Mouse (Mus musculus): ENCODE data around the gene Trpm2.
"Not testable (repeated sequence)": the region's sequence is repeated elsewhere in the genome, so short reads cannot be mapped to it uniquely, and the experiment has no call there.

The Trpm2 gene

DNA sequence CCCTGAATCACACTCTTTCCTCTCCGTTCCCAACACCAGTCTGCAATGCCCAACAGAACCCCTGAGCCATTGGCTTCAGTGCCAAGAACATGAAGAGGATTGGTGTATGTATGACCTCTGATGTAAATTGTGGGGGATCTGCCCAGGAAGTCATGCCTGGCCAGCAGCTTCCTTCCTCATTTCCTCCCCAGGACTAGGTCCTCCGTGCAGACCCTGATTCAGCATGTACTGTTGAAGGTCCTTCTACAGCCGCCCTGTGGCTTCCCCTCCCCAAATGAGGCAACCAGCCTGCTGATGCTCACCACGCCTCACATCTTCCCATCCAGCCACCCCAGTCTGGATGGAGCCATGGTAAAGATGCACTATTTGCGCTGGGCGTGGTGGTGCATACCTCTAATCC lies at the start of gene Trpm2:
Trpm2 (minus strand) TSS at position 83 of the 400 bp plus-strand sequence.
- DNase-seq, result no peak

DNA sequence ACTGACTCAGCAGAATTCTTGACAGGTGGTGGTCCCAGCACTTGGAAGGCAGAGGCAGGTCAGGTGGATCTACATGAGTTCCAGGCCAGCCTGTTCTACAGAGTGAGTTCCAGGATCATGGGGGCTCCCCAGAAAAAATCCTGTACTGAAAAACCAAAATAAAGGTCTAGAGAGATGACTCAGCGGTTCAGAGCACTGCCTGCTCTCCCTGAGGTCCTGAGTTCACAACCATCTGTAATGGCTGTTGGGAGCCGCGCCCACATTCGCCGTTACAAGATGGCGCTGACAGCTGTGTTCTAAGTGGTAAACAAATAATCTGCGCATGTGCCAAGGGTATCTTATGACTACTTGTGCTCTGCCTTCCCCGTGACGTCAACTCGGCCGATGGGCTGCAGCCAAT lies 49.6 kb upstream of the Trpm2 start:
- not testable (repeated sequence) for DNase-seq

DNA sequence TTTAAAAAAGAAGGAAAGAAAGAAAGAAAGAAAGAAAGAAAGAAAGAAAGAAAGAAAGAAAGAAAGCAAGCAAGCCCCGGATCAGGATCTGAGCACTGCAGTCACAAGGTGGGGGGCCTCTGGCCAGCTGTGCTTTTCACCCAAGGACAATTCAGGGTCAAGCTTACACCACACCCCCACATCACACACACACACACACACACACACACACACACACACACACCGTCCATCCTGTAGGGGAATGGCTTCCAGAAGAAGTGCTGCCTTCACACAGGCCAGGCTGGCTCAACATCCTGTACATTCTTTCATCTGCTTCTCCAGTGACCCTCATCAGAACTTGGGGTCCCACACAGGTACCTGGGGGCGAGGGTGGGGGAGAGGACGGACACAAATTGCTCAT lies 48.9 kb upstream of the Trpm2 start:
- no peak for DNase-seq

DNA sequence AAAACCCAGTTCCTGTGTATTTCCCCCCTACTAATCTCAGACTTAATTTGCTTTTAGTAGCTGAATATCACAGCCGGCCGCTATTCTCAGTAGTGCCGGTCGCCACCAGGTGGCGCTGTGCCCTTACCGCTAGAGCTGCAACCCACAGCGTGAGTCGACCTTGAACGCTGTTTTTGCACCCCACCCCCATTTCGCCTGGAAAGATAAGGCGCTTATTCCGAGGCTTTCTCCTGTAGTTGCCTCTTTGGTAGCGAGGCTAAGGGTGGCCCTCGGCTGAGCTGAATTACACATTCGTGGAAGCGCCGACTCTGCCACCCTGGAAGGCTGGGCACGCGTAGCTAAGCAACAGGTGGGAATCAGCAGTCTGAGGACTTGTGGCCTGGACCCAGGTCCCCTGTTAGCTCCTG lies 48.4 kb upstream of the Trpm2 start:
- DNase-seq, result peak; percentile 90 to 93

DNA sequence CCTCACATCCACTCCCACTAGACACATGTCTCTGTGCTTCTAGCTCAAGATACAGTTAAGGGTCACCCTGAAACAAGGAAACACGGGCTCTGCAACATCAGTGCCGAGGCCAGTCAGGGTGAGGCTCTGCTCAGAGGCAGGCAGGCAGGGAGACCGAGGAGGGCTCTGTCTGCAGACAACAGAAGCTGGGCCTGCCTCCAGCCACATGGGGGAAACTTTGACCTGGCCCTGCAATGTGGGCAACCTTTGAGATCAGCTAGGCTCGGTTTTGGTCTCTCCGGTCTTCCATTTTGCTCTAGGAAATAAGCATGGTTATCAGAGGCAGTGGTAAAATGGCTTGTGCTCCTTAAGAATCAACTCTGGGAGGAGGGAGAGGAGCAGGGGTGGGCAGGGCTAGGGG lies 46.0 kb upstream of the Trpm2 start:
- no peak for DNase-seq

DNA sequence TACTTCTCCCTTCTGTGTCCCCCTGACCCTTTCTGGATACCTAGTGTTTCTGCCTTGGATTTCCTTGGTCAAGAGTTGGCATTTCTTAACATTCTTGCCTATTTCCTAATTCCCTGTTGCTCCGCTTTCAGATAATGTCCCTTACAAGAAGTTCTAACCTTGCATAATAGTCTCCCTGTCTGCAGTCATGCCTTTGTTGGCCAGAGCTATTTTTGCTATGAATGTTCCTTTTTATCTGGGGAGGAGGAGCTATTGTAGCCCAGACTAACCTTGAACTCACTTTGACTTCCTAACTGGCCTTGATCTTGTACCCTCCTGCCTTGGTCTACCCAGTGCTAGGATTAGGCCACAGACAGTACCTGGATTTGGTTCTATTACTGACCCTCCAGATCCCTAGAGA lies 45.1 kb upstream of the Trpm2 start:
- no peak for DNase-seq

DNA sequence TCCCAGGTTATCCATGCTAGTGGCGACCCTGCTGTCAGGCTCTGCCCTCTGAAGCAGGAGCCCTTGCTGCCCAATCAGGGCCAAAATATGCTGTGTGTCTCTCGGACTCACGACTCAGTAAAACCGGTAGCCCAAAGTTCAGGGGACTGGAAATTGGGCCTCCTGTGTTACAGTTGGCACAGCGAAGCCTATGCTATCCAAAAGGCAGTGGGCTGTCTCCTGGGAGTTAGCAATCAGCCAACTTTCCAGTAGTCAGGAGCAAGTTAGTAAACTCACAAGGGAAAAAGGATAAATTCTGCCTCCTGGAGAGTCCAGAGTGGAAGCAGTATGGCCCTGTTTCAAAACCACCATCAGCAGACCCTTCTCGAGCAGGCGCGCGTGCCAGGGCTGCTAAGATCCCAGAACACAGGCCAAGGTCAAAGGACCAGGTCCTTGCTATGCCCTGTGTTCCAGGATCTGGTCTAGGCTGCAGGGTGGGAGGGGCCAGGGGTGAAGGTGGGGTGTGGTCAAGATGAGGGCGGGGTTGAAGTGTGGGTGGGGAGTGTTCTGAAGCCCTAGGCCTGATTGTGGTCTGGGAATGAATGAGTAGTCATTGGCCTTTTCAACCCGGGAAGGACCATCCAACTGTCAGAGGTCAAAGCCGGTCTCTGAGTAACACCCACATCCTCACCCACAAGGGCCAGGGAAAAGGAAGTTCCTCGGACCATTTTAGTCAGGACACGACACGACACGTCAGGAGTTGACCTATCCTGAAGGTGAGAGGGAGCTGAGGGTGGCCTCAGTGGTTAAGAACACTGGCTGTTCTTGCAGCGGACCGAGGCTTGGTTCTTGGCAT lies 42.5 kb upstream of the Trpm2 start:
- no peak for DNase-seq

DNA sequence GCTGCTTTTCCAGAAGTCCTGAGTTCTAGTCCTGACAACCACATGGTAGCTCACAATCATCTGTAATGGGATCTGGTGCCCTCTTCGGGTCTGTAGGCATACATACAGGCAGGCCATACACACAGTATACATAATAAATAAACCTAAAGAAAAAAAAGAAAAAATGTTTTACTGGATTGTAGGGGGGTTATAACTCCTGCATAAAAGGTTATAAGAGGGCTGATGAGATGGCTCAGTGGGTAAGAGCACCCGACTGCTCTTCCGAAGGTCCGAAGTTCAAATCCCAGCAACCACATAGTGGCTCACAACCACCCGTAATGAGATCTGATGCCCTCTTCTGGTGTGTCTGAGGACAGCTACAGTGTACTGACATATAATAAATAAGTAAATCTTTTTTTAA lies 40.8 kb upstream of the Trpm2 start:
- not testable (repeated sequence) for DNase-seq

DNA sequence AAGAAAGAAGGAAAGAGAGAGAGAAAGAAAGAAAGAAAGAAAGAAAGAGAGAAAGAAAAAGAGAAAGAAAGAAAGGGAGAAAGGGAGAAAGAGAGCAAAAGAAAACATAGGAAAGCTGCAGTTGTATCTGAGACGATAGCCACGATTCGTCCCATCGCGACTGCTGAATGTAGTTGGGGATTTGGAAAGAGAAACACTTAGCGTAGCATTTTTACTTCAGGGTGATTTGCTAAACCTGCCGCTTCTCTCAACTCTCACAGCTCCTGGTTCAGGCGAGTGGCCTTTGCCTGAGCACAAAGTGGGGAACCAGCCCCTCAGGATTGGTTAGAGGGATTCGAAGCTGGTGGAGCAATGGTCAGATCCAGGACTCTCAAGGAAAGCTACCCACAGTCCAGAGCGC lies 40.0 kb upstream of the Trpm2 start:
- no peak for DNase-seq

DNA sequence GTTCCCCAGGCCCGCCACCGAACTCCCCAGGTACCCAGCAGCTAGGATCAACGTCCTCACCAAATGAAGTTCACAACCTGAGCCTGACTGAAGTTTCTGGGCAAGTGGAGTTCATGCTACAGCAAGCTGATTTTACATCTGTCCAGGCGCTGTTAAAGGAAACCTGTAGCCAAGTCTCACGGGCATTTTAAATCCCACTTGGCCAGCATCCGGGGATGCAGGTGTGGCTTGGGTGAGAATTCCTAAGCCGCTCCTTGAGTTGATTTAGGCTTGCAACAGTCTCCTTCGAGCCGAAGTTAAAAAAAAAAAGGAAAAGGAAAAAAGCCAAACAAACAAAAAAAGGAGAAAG lies 39.6 kb upstream of the Trpm2 start, which contains the start of gene Pfkl:
Pfkl (minus strand) TSS at position 139 of the 349 bp plus-strand sequence.
- DNase-seq, result no peak

DNA sequence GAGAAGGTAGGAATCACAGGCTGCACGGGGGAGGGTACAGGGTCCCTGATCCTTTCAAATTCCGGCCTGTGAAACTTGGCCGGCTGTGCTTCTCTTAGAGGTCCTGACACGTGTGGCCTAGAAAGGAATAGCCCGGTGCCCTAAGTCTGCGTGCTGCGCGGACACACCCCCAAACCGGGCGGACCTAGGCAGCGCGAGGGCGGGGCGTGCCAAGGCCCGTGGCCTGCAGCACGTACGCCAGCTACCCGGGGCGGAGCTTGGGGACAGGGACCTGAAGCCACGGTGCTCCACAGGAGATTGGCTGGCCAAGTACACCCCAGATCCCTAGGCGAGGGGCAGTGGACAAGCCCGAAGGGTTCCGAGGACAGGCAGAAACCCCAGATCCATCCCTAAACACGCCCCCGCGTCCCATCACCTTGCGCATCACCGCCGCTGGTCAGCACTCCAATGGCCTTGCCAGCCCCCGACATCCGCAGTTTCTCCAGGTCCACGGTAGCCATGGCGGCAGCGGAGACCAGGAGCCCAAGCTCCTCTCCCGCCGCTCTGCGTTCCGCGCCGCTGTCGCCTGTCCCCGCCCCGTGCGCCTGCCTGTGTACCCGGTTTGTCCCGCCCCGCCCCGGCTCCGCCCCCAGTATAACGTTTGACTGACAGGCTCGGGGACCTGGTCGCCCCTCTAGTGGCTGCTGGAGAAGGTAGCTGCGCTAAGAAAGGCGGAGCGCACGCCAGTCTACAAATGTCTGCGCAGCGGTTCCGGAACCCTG lies 39.0 kb upstream of the Trpm2 start:
- DNase-seq, result peak; percentile 96 to 97

DNA sequence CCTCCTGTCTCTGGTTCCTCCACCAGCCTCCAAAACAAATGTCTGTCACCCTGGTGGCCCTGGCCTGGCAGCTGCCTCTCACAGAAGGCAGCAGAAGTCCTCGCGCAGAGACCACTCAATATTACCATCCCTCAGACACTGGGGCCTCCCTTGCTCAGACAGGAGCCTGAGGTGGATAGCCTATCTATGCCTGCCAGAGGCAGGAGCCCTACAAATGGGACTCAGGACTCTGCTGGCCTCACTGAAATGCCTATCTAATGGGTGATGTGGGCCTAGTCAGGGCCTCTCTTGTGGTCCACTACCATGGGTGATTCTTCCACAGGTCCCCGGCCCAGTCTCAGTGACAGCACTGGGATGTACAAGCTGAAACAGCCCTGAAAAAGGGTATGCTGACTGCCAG lies 37.8 kb upstream of the Trpm2 start:
- no peak for DNase-seq

DNA sequence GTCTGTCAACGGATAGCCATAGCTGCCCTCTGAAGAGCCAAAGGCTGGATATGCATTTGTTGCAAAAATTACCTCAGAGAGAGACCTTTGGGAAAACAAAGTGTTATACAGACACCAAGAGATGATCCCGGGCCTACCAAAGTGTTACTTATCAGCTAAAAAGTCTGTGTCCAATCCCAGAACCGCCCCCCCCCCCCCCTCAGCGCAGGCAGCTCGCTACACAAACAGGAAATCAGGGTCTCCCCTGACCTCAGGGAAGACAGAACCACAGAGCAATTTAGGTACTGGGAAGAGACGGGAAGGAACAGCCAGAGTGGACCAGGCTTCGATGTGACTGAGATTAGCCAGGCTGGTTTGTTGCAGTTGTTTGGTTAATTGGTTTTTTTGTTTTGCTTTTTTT lies 36.8 kb upstream of the Trpm2 start:
- no peak for DNase-seq

DNA sequence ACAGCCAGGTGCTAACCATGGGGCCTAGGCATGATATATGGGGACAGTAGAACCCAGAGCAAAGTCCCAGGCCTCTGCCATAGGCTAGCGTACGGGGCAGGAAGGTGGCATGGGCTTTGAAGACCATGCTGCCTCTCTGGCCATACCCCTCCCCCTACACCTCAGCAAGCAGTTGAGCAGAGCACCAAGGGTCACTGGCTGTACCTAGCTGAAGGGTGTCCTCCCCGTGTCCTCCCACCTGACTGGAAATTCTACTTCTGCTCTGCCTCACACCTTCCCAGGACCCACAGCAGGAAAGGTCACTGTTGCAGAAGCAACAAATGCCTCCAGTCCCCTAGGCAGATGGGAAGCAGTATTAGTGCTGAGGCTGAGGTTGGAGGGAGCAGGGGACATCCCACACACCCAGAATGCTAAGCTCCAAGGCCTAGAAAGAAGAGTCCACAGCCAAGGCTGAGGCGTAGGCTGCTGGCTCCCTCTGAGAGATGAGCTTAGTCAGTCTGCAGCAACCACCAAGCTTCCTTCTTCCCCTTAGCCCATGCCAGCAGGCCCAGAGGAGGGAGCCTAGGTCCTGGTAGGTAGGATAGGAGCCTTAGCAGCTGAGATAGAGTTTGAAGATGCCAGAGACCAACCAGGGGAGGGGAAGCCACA lies 35.6 kb upstream of the Trpm2 start:
- DNase-seq, result no peak

DNA sequence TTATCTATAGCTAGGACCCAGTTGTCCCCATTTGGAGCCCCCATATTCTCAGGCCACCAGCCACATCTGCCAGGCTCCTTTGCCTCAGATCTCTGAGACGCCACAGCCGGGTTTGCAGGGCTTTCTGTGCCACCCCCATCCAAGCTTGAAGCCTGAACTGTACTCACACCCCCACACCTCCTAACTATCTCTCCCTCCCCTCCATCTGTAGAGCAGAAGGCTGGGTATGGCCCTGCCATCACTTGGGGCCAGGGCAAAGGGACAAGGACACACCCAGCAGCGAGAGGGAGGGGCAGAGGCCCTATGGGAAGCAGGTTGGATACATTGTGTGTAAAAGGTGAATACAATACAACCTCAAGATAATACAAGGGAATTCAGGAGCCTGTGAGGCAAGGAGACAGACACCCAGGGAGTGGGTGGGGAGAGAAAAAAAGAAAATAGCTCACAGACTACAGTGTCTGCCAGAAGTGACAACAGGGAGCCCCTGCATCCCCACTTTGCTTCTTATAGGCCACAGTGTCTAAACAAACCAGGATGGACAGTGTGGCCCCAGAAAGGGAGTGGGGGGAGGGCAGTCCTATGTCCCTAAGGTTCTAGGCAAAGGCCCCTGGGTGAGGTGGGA lies 34.2 kb upstream of the Trpm2 start:
- DNase-seq, result no peak

DNA sequence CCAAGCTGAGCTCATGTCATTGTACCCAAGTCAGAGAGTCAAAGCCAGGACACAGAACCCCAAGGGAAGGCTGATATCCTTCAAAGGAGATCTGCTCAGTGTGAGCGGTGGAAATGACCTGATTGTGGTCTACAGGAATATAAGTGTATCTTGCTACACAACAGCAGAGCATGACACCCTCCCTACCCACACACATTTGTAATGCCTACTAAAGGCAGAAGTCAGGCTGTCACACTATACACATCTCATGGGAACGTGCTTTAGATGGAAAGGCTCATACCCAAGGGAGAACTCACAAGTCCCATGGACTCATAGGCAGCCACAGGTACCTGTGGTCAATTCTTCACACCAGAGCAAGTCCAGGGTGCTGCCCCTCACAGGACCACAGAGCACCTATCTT lies 32.0 kb upstream of the Trpm2 start:
- DNase-seq, result no peak

DNA sequence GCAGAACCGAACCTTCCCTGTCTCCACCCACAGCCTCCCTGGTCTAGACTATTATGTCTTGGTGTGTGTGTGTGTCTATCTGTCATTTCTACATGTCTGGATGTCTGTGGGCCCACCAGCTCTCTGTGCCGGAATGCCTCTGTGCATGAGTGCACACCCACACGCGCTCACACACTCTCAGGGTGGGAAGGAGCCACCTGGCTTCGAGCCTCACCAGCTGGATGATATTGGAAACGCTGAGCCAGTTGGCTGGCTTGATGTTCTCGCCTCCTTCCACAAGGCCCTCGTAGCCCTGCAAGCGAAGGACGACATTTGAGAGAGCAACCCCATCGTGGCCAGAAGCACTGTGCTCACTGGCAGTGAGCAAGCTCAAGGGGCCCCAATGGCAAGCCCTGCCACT lies 31.4 kb upstream of the Trpm2 start:
- peak; percentile 62 to 75 for DNase-seq

DNA sequence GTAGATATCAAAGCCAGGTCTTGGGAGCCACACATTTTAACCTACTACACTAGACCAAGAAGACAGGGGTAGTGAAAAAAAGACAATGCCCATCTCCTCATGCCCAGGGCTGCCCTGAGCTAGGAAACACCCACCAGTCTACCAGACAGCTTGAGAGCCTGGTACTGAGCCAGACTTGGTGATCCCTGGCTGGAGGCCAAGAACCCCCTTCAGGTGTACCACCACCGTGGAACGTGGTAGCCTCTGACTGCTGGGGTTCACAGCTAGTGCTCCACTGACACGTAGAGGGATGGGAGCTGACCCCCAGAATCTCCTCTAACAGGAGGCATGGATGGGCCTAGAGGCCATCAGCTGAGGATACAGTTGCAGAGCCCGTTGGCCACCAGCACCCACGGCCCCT lies 29.8 kb upstream of the Trpm2 start:
- peak in 1 of 2 experiments; percentile 62 for DNase-seq

DNA sequence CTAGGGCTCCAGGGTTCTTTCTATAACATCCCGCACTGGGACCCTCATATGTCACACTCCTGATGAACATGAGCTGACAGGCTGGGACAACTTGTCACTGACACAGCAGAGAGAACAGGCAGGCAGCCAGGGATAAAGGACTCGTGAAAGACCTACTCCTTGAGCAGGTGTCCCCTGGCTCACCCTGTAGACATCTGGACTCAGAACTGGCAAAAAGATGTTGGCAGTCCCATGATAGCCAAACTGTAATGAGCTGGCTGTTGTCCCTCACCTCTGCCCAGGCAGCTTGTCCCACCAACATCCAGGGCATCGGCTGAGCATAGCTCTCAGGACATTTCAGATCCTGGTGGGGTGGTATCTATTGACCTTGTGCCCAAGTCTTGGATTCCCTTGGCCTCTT lies 25.3 kb upstream of the Trpm2 start:
- DNase-seq, result no peak

DNA sequence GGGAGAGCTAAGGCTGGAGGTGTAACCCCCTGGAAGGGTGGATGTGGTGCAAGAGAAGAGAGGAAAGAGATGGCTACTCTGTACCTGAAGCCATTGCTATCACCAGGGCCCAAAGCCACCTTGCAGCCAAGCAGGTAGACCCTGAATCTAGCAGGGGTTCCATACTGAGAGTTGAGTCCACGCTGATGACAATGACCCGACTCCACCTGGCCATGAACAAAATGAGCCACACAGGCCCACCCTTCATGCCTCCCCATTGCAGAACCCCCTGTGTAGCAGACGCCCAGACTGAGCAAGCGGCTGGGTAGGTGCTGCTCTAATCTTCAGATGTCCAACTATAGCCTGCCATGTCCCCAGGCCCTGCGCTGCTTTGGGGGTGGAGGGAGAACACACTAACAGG lies 15.4 kb upstream of the Trpm2 start:
- no peak for DNase-seq

DNA sequence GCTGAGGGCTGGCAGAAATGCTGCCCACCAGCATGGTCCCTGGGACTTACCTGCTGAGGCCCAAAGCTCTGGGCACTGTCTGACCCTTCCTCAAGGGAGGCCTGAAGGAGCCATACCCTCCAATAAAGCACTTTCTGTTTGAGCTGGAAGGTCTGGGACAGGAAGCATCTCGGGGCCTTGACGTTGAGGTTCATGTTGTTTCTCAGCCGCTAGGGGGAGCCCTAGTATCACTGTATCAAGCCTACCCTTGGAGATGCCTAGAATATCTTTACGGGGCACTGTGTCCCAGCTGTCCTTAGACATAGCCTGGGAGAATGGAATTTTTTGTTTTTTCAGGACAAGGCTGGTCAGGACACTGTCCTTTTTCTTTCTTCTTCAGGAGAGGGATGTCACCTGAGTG lies 14.3 kb upstream of the Trpm2 start:
- peak; percentile 89 to 90 for DNase-seq

DNA sequence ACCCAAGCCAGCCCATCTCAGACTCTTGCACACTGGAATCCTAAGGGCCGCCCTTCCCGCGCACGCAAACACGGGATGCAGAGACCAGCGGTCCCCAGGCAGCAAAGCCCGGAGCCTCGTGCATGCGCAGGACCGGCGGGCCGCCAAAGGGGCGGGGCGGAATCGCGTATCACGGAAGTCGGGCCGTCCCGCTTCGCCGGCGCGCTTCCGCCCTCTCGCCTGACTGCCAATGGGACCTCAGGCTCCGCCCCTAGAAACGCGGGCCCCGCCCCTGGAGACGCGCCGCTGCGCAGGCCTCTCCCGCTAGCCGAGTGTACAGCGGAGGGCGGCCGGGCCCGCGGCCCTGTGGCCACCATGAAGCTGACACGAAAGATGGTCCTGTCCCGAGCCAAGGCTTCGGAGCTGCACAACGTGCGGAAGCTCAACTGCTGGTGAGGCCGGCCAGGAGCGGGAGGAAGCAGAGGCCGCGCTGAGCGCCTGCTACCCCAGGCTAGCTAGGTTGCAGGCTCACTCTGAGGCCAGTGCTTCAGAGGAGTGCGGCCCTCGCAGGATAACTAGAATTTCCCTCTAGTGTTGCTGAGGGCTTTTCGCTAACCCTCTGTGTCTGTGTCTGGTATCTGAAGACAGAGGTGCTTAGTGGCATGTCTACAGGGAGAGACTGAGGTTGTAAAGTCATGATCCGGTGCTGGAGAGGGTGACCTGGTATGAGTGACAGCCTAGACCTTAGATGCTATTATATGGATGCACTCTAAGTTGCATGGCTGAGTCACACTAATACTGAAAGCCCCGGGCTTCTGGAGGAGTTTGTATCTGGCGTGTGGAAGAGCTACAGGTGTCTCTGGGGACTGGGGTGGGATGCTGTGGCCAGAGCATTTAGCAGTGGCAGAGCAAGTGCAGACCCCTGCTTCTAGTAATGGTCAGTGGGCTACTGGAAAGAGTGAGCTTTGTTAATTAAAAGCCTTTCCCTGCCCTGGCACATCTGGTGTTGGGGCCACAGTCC lies 8.3 kb upstream of the Trpm2 start, which contains the start of gene 1810043G02Rik:
1810043G02Rik (plus strand) TSS at position 174 of the 1,000 bp plus-strand sequence.
- peak; percentile 100 for DNase-seq

All from cerebellum, postnatal 14 days (tissue).